Mouse (Mus musculus) liver, embryonic 14.5 days (tissue): ENCODE data around the gene Qsox1. TPM values are rescaled to one million over a fixed set of nuclear protein-coding genes. Genes with fewer than 3 reads are reported as not detected.

Experiments
- ATAC-seq: fragments of 200-750 bp; cut with Nextera tagmentation; 2 replicates; pipeline ENCODE4 v1.8.0; 2017; ENCODE audit warnings: moderate number of reproducible peaks, mild to moderate bottlenecking, moderate library complexity; ENCODE audit not compliant: insufficient read depth
- DNase-seq, 3 experiments: peaks; one replicate each; pipeline ENCODE4 v3.0.0-alpha.2; 2012 to 2013; ENCODE audit warnings: low read depth in 3 of 3, low spot score in 3 of 3
- H3K27ac ChIP-seq: fragments of 300-500 bp; sonication (generic); 2 replicates; pipeline ENCODE4 v1.5.1; 2014; ENCODE audit warnings: moderate library complexity, mild to moderate bottlenecking, control low read depth, inconsistent platforms
- H3K27me3 ChIP-seq: fragments of 300-500 bp; sonication (generic); 2 replicates; pipeline ENCODE4 v1.6.1; 2014; ENCODE audit warnings: mild to moderate bottlenecking, low read length, moderate library complexity; ENCODE audit not compliant: control insufficient read depth, insufficient read depth
- H3K36me3 ChIP-seq: fragments of 300-500 bp; sonication (generic); replicated peaks from 2 replicates; pipeline ENCODE4 v1.6.1; 2014; ENCODE audit warnings: low read depth; ENCODE audit not compliant: control insufficient read depth, insufficient read depth
- H3K4me1 ChIP-seq, 2 experiments: fragments of 200-500 bp in 1 of 2; fragments of 300-500 bp in 1 of 2; sonication (generic) in 1 of 2; replicated peaks; 2 replicates each; pipeline ENCODE4 v1.6.1; 2012 to 2014; ENCODE audit warnings: antibody characterized with exemption in 1 of 2, inconsistent platforms in 1 of 2, low read length in 1 of 2; ENCODE audit not compliant: control insufficient read depth in 2 of 2, insufficient read depth in 2 of 2
- H3K4me2 ChIP-seq: fragments of 300-500 bp; sonication (generic); 2 replicates; pipeline ENCODE4 v1.6.1; 2014; ENCODE audit warnings: low read depth, mild to moderate bottlenecking, control low read depth, moderate library complexity
- H3K4me3 ChIP-seq, 2 experiments: fragments of 200-500 bp in 1 of 2; fragments of 300-500 bp in 1 of 2; sonication (generic) in 1 of 2; 2 replicates each; pipeline ENCODE4 v1.5.1; 2012 to 2014; ENCODE audit warnings: low read depth in 2 of 2, low read length in 2 of 2, mild to moderate bottlenecking in 2 of 2, control low read depth in 1 of 2, inconsistent platforms in 1 of 2, moderate library complexity in 1 of 2; ENCODE audit not compliant: insufficient read depth in 1 of 2
- H3K9ac ChIP-seq: fragments of 300-500 bp; sonication (generic); replicated peaks from 2 replicates; pipeline ENCODE4 v1.6.1; 2014; ENCODE audit warnings: mild to moderate bottlenecking, control low read depth, moderate library complexity
- H3K9me3 ChIP-seq: fragments of 300-500 bp; sonication (generic); 2 replicates; pipeline ENCODE4 v1.6.1; 2016; ENCODE audit warnings: low read length, mixed read lengths; ENCODE audit not compliant: control insufficient read depth
- CTCF ChIP-seq: IDR thresholded peaks from 2 replicates; pipeline ENCODE4 v1.5.1; 2016; ENCODE audit warnings: antibody characterized with exemption, low read depth, control low read depth
- EP300 ChIP-seq: IDR thresholded peaks from 2 replicates; pipeline ENCODE4 v1.6.1; 2016; ENCODE audit warnings: antibody characterized with exemption, low read depth
- WGBS: fragments of 180-500 bp; shearing (Covaris S2); extraction: QIAGEN DNeasy Blood & Tissue Kit; methylation state at CpG from one replicate; pipeline ENCODE4 v1.1.7; 2014; ENCODE audit not compliant: insufficient replicate concordance; 5-methylcytosine and 5-hydroxymethylcytosine counted together
- polyA plus RNA-seq, 2 experiments: library from polyadenylated mRNA; depleted of rRNA in 1 of 2; stranded (reverse) in 1 of 2; unstranded in 1 of 2; fragments of >200 nt; fragmentation: Nextera tagmentation in 1 of 2; extraction: Ambion mirVana in 1 of 2; gene quantifications; 2 replicates each; pipeline versions ENCODE4 v1.2.1 to v1.2.3; 2012 to 2014

The Qsox1 gene
- polyA plus RNA-seq, 2 experiments: 11.0 to 16.5 TPM

DNA sequence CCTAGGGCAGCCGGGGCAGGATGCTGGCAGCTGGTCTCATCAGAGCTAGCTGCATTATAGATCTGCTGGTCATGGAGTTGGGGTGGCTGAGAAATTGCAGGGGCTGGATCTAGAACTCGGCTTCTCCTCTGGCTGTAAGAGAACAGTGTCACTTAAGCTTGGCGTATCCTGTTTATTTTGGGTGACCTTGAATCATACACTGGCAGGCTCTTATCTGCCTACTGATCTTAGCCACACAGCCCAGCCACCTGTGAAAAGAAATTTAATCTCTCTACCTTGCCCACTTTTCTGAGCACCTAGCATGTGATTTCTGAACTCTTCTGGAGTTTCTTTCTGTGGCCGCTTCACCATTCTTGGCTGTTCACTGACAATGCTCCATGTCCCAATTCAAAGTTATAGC is 30.8 kb upstream of the Qsox1 start:
- peaks cover 19% of the 10 kb centered on the region for H3K36me3 ChIP-seq
- peaks cover 2 to 6% of the 10 kb centered on the region in 2 experiments; a peak in 2 of 4 replicates for H3K4me1 ChIP-seq
- no peak for ATAC-seq
- DNase-seq: no peak
- H3K4me2 ChIP-seq: no peak overlapping the region
- no peak overlapping the region for H3K9ac ChIP-seq
- H3K4me3 ChIP-seq: no peak overlapping the region
- 67% methylated on average over 4 of the region's 4 CpGs for WGBS
- H3K27ac ChIP-seq: no peak overlapping the region
- H3K9me3 ChIP-seq: no peaks in the 10 kb centered on the region
- no peaks in the 10 kb centered on the region for H3K27me3 ChIP-seq
- TF ChIP-seq CTCF: no peak
- TF ChIP-seq EP300: no peak

DNA sequence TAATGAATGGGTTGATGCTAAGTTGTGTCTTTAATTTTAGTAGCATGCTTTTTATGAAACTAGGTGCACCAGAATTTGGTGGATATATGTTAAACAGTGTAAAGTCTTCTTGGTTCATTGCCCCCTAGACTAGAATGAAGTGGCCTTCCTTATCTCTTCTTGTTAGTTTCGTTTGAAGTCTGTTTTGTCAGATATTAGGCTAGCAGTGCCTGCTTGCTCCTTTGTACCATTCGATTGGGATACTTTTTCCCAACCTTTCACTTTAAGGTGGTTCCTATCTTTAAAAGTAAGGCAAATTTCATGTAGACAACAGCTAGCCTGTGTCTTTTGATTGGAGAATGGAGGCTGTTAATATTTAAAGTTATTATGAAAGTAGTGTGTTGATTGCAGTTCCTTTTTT is 23.0 kb upstream of the Qsox1 start:
- Histone ChIP-seq H3K4me3 (no peak overlapping the region), H3K27ac (no peak overlapping the region), H3K27me3 (no peaks in the 10 kb centered on the region), H3K9me3 (no peaks in the 10 kb centered on the region), H3K4me1 (peaks cover 7 to 8% of the 10 kb centered on the region in 2 experiments; a peak in 3 of 4 replicates), H3K36me3 (no peaks in the 10 kb centered on the region), H3K4me2 (peak overlapping the region; percentile 1), H3K9ac (no peak overlapping the region)
- peak; percentile 88 for ATAC-seq
- TF ChIP-seq CTCF (no peak), EP300 (peak; percentile 70)
- peak in 2 of 3 experiments; percentile 31 to 35 for DNase-seq
- 6% methylated on average over 2 of the region's 2 CpGs for WGBS

DNA sequence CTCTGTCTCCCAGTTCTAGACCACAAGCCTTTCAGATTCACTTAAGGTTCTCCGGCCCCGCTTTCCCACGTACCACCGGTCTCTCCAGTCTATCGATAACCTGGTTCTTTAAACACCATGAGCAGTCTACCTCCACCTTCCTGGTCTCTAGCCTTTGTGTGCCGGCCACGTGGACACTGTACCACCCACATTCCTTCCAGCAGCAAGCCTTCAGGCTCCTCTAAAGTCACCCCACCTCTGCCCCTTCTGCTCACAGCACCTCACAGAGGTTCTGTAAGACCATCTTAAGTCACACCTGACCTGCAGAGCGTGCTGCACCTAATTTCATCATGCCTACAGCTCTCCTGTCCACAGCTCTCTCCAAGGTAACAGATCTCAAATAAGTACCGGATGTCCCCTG is 20.9 kb upstream of the Qsox1 start:
- no peaks in the 10 kb centered on the region for H3K36me3 ChIP-seq
- no peak overlapping the region for H3K4me2 ChIP-seq
- no peak for DNase-seq
- no peaks in the 10 kb centered on the region for H3K27me3 ChIP-seq
- H3K4me1 ChIP-seq: peaks cover 7 to 8% of the 10 kb centered on the region in 2 experiments; a peak in 3 of 4 replicates
- H3K9me3 ChIP-seq: no peaks in the 10 kb centered on the region
- WGBS: 86% methylated on average over 9 of the region's 9 CpGs
- TF ChIP-seq EP300: no peak
- no peak for TF ChIP-seq CTCF
- no peak overlapping the region for H3K4me3 ChIP-seq
- no peak overlapping the region for H3K9ac ChIP-seq
- no peak for ATAC-seq
- H3K27ac ChIP-seq: no peak overlapping the region

DNA sequence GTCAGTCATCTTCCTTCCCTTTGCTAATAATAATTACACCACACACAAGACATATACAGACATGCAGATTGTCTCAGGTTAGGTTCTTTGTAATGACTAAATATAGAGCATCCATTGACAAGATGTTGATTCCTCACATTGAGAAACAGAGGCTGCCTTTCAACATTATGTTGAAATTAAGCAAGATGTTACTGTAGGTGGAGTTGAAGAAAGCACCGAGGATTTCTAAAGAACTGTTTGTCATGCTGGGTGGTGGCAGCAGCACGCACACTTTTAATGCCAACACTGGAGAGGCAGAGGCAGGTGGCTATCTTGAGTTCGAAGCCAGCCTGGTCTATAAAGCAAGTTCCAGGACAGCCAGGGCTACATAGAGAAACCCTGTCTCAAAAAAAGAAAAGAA is 19.3 kb upstream of the Qsox1 start:
- H3K4me2 ChIP-seq: no peak overlapping the region
- no peak for ATAC-seq
- no peaks in the 10 kb centered on the region for H3K9me3 ChIP-seq
- no peak for TF ChIP-seq EP300
- TF ChIP-seq CTCF: no peak
- no peaks in the 10 kb centered on the region for H3K36me3 ChIP-seq
- peaks cover 7 to 11% of the 10 kb centered on the region in 2 experiments; a peak in 3 of 4 replicates for H3K4me1 ChIP-seq
- no peaks in the 10 kb centered on the region for H3K27me3 ChIP-seq
- no peak for DNase-seq
- no peak overlapping the region for H3K27ac ChIP-seq
- no peak overlapping the region for H3K9ac ChIP-seq
- 75% methylated on average over 3 of the region's 3 CpGs for WGBS
- H3K4me3 ChIP-seq: no peak overlapping the region

DNA sequence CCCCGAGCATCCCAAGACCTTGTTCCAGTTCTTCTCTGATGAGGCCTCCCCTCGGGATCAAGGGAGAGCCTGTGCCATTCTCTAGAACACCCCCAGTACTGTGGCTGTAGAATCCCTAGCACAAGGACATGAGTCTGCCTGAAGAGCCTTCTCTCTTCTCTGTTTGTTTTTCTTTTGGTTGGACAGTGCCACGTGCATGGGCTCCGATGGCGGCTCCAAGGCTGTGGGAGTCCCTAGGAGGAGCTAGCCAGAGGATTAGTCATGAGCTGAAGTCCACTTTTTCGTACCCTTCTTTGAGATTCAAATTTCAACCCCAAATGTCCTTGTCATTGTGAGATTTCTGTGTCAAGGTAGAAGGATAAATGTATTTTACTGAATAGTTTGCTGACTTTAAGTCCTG is 18.2 kb upstream of the Qsox1 start:
- DNase-seq (no peak), ATAC-seq (no peak)
- H3K27ac ChIP-seq: no peak overlapping the region
- no peaks in the 10 kb centered on the region for H3K9me3 ChIP-seq
- 66% methylated on average over 6 of the region's 6 CpGs for WGBS
- H3K4me3 ChIP-seq: no peak overlapping the region
- H3K4me1 ChIP-seq: peaks cover 0 to 11% of the 10 kb centered on the region in 2 experiments; a peak in 2 of 4 replicates
- TF ChIP-seq CTCF (no peak), EP300 (no peak)
- no peaks in the 10 kb centered on the region for H3K36me3 ChIP-seq
- H3K9ac ChIP-seq: no peak overlapping the region
- H3K4me2 ChIP-seq: no peak overlapping the region
- no peaks in the 10 kb centered on the region for H3K27me3 ChIP-seq
